Mouse (Mus musculus): ENCODE results near the gene Nme4.
A peak's percentile ranks its signal among the peaks of the same experiment; 100 is the strongest.
"Not testable (repeated sequence)": the region's sequence is repeated elsewhere in the genome, so short reads cannot be mapped to it uniquely, and the experiment has no call there.

The Nme4 gene

GRCm38 (mm10) chr17:26095121-26095740, at the start of gene Nme4:
Gene Nme4, minus strand, starts transcription at chr17:26095602.
- DNase-seq, result peak; percentile 58 to 60

DNA sequence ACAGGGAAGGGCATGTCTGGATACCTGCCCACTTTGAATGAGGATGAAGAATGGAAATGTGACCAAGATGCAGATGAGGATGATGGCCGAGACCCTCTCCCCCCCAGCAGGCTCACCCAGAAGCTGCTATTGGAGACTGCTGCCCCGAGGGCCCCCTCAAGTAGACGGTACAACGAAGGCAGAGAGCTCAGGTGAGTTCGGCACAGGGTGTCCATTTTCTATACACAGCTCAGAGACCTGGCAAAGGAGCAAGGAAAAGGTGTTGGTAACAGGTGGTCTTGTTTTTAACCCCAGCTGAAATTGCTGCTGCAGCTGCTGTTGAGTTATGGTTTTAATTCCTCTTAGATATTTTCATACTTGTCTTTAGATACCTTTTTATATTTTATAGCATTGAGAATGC, 48.0 kb upstream of the Nme4 start:
- DNase-seq, result no peak

- no peak for DNase-seq
Observed at GRCm38 (mm10) chr17:26142796-26143195, 47.4 kb upstream of the Nme4 start.

DNA sequence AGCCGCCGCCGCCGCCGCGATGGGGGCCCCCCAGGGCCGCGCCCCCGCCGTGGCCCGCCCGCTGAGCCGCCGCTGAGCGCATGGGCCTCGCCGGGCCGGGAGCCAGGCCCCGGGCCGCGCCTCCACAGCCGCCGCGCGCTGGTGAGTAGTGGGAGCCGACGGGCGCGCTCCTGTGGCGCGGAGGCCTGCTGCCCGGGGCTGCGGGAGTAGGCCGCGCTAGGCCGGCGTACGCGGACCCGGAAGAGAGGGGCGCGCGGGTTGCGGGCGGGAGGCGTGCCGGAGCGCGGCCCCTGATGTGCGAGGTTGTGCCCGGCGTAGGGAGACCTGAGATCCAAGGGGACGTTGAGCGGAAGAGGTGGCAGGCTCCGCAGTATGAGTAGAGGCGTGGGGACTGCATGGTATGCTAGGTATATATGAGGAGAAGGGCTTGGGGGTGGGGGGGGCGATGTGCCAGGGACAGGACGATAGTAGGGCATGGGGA, 43.5 kb upstream of the Nme4 start:
- peak; percentile 59 to 72 for DNase-seq

DNA sequence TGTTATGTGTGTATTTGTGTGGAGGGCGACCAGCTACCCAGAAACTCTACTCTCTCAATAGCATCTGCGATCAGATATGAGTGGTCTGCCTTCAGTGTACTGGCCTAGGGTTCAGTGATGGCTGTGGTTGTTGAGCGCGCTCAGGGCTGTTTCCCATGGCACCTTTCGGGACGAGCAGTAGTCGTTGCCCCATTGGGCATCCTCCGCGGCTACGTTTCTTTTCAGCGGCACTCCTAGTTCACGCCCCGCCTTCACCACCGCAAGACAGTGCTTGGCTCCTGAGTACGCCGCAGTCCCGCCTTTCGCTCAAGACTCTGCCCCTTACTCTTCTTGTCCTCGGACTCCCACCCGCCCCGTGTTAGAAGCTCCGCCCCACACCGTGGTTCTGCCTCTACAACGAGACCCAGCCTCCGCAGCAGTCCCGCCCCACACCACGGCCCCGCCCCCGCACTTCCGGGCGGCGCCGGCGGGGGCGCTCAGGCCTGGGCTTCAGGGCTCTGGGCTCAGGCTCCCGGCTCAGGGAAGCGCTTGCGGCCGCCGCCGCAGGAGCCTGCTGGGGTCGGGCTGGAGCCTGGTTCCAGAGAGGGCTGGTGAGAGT, 42.9 kb upstream of the Nme4 start, which contains the start of gene Axin1:
Gene Axin1 (plus strand): TSS at position 450 of the 598 bp plus-strand sequence.
- peak; percentile 96 to 99 for DNase-seq

- no peak for DNase-seq
Observed at GRCm38 (mm10) chr17:26137751-26138130, 42.3 kb upstream of the Nme4 start.

- DNase-seq, result no peak
Observed at GRCm38 (mm10) chr17:26137106-26137750, 41.8 kb upstream of the Nme4 start.

- DNase-seq, result no peak
Observed at GRCm38 (mm10) chr17:26131856-26132853, 36.8 kb upstream of the Nme4 start.

DNA sequence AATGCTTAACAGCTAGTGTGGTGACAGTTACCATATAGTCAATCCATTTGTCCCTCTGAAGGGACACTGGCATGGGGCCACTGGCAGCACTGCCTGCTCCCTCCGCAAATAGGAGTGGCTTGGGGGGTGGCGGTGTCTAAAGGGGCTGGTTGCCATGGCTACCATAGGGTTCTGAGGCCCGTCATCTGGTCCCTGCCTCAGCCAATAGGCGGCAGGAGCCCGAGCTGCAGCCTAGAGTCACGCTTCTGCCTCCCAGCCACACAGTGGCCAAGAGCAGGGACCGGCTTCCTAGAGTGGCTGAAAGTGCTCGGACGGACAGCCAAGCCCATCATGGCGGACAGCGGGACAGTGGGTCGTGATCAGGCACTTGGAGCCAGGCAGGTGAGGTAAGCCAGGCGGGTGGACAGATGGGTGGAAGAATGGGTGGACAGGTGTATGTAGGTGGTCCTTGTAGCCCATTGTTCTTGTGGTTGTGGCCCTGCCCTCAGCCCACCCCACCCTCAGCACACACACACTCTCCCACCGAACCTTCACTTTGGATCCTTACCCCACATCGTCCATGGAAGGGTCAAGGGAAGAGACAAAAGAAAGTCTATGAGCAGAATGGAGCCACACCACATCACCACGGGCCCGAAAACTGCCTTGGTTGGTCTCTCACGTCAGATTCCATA, 35.8 kb upstream of the Nme4 start:
- no peak for DNase-seq

- DNase-seq, result no peak
Observed at GRCm38 (mm10) chr17:26125226-26125625, 29.8 kb upstream of the Nme4 start.

DNA sequence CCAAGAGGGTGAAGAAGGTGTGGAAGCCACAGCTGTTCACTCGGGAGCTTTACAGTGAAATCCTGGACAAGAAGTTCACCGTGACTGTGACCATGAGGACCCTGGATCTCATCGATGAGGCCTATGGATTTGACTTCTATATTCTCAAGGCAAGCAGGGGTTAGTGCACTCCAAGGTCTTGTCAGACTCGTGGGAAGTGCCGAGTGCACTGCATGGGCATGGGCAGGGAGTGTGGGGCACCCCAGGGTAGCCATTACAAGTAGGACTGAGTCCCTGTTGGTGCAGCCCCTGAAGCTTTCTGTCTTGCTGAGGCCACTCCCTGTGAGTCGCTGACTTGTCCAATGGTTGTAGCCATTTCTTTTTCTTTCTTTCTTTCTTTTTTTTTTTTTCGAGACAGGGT, 29.2 kb upstream of the Nme4 start:
- DNase-seq, result no peak

GRCm38 (mm10) chr17:26123267-26123684, 27.9 kb upstream of the Nme4 start, which contains the start of gene Mrpl28:
Gene Mrpl28, plus strand, starts transcription at chr17:26123500.
- DNase-seq, result peak; percentile 86 to 87

- no peak for DNase-seq
Observed at GRCm38 (mm10) chr17:26122431-26123140, 27.2 kb upstream of the Nme4 start.

GRCm38 (mm10) chr17:26119766-26120710, 24.6 kb upstream of the Nme4 start:
- peak; percentile 69 to 70 for DNase-seq

GRCm38 (mm10) chr17:26116503-26117258, 21.3 kb upstream of the Nme4 start:
- DNase-seq, result peak in 1 of 2 experiments; percentile 5

DNA sequence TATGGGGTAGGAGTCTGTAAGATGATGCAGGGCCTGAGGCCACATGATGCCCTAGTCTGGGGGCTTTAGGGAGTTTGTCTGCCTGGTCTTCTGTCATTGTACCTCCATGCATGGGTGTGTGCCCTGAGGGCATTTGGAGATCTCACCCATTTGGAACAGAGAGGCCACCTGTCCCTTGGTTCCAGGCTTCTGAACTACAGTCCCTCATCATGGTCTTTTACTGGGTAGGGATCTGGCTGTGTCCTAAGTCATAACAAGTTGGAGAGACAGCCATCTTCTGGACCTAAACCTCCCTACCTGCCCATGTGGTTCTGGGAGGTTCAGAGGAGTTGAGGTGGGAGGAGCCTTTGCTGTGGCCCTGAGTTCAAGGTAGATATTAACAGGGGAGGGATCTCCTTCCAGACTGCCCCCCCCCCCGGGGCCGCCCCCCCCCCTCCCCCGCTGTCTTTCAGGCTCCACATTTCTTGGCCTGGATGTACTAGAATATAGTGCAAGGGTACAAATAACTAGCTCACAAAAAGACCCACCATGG, 20.6 kb upstream of the Nme4 start:
- no peak for DNase-seq

- no peak for DNase-seq
Observed at GRCm38 (mm10) chr17:26115205-26115898, 19.9 kb upstream of the Nme4 start.

GRCm38 (mm10) chr17:26114461-26114860, 19.1 kb upstream of the Nme4 start:
- not testable (repeated sequence) for DNase-seq

Data from thymus, postnatal 36 days (tissue).